Mouse (Mus musculus) embryonic facial prominence, embryonic 14.5 days (tissue): Measurements from ENCODE around the gene Fhit. TPM values are rescaled to one million over a fixed set of nuclear protein-coding genes. Genes with fewer than 3 reads are reported as not detected.
A peak's percentile ranks its signal among the peaks of the same experiment; 100 is the strongest.

Experiments used
- ATAC-seq: fragments of 200-750 bp; cut with Nextera tagmentation; 2 replicates; pipeline ENCODE4 v1.8.0; 2017; ENCODE audit warnings: low read depth, moderate number of reproducible peaks, moderate TSS enrichment
- DNase-seq: peaks from one replicate; pipeline ENCODE4 v3.0.0-alpha.2; 2015; ENCODE audit warnings: low spot score
- H3K27ac ChIP-seq: fragments of 300-500 bp; sonication (generic); replicated peaks from 2 replicates; pipeline ENCODE4 v1.5.1; 2014; ENCODE audit warnings: low read depth, mild to moderate bottlenecking, low read length, moderate library complexity
- H3K27me3 ChIP-seq: fragments of 300-500 bp; sonication (generic); replicated peaks from 2 replicates; pipeline ENCODE4 v1.6.1; 2014; ENCODE audit warnings: low read length; ENCODE audit not compliant: control insufficient read depth, insufficient read depth
- H3K36me3 ChIP-seq: fragments of 300-500 bp; sonication (generic); 2 replicates; pipeline ENCODE4 v1.6.1; 2014; ENCODE audit warnings: low read length, mixed read lengths; ENCODE audit not compliant: control insufficient read depth, insufficient read depth
- H3K4me1 ChIP-seq: fragments of 300-500 bp; sonication (generic); 2 replicates; pipeline ENCODE4 v1.6.1; 2014; ENCODE audit warnings: antibody characterized with exemption, low read length; ENCODE audit not compliant: control insufficient read depth, insufficient read depth
- H3K4me2 ChIP-seq: fragments of 300-500 bp; sonication (generic); 2 replicates; pipeline ENCODE4 v1.6.1; 2014; ENCODE audit warnings: low read depth, mild to moderate bottlenecking, low read length, moderate library complexity, mixed read lengths
- H3K4me3 ChIP-seq: fragments of 300-500 bp; sonication (generic); 2 replicates; pipeline ENCODE4 v1.5.1; 2014; ENCODE audit warnings: low read depth, mild to moderate bottlenecking, low read length
- H3K9ac ChIP-seq: fragments of 300-500 bp; sonication (generic); 2 replicates; pipeline ENCODE4 v1.6.1; 2014; ENCODE audit warnings: low read depth, mild to moderate bottlenecking, low read length, moderate library complexity, mixed read lengths
- H3K9me3 ChIP-seq: fragments of 300-500 bp; sonication (generic); 2 replicates; pipeline ENCODE4 v1.6.1; 2016; ENCODE audit warnings: low read length; ENCODE audit not compliant: control insufficient read depth
- WGBS: fragments of 180-500 bp; shearing (Covaris S2); extraction: QIAGEN DNeasy Blood & Tissue Kit; methylation state at CpG from one replicate; pipeline ENCODE4 v1.1.7; 2014; 5-methylcytosine and 5-hydroxymethylcytosine counted together
- polyA plus RNA-seq: library from polyadenylated mRNA; unstranded; fragments of >200 nt; fragmentation: Nextera tagmentation; extraction: Ambion mirVana; gene quantifications from 2 replicates; pipeline ENCODE4 v1.2.1, GENCODE M21; 2014

Gene Fhit
- polyA plus RNA-seq, 1 experiment from 2014 or later: 8.1 TPM

DNA sequence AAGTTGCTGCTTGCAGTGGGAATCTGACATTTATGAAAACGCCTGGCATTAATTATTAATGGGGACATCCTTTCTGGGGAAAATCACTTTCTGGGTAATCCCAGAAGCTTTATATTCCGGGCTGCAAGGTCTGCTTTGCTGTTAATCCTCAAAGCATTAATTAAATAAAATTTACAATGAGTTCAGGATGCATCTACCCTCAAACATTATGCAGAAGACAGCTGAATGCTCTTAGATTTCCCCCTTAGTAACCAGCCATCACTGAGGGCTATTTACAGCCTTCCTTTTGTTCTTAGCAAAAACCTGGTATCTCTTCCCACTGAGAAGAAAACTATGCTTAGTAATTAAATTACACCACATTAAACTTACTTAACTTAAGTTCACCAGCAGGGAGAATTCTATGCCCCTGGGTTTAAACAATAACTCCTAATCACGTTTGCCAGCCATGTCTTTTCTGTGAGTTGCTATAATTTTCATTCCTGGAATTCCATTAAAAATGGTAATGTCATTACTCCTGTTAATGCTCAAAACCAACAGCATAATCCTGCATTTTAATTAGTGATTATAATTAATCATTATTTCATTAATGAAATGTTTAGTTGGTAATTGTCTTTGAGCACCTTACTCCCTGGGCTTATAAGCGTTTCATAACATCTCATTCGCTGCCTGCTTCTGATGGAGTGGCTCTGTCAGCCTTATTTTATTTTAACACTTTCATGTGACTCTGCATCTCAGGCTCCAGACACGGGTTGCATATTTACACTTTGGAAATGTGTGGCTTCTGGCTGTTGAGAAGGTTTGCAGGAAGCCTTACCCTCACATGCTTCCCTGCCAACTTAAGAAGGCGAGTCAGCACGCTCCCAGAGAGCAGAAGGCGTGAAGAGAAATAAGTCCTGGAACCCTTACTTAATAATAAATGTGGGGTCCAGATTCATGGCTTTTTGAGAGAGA is 1517.3 kb downstream of the Fhit start:
- WGBS: 34% methylated on average over 9 of the region's 9 CpGs
- H3K9ac ChIP-seq: no peak overlapping the region
- H3K27ac ChIP-seq: no peak overlapping the region
- H3K4me1 ChIP-seq: peaks cover 4% of the 10 kb centered on the region; the same call in 1 of the 2 replicates
- no peak overlapping the region for H3K4me3 ChIP-seq
- no peaks in the 10 kb centered on the region for H3K36me3 ChIP-seq
- H3K9me3 ChIP-seq: no peaks in the 10 kb centered on the region
- no peaks in the 10 kb centered on the region for H3K27me3 ChIP-seq
- ATAC-seq (no peak), DNase-seq (peak; percentile 18)
- no peak overlapping the region for H3K4me2 ChIP-seq

DNA sequence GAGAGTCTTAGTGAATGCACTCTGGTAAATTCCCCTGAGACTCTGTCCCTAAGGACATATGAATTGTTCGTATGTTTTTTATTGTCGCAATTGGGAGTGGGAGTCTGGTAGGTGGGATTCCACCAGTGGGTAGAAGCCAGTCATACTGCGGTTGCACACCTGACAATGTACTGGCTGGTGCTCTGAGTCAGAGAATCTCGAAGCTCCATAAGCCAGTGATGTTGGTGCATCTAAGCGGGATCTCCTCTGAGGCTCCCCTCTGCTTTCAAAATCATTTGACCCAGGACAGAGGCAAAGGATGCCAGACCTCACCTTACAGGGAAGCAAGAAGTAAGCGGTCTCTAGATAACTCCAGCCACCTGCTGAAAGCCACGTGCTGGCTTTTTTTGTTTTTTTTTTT is 1518.1 kb downstream of the Fhit start:
- Histone ChIP-seq H3K27ac (no peak overlapping the region), H3K27me3 (no peaks in the 10 kb centered on the region), H3K9ac (no peak overlapping the region), H3K4me2 (no peak overlapping the region), H3K4me1 (peaks cover 4% of the 10 kb centered on the region; the same call in 1 of the 2 replicates), H3K4me3 (no peak overlapping the region), H3K9me3 (no peaks in the 10 kb centered on the region), H3K36me3 (no peaks in the 10 kb centered on the region)
- no peak for DNase-seq
- WGBS: 66% methylated on average over 7 of the region's 7 CpGs
- no peak for ATAC-seq

DNA sequence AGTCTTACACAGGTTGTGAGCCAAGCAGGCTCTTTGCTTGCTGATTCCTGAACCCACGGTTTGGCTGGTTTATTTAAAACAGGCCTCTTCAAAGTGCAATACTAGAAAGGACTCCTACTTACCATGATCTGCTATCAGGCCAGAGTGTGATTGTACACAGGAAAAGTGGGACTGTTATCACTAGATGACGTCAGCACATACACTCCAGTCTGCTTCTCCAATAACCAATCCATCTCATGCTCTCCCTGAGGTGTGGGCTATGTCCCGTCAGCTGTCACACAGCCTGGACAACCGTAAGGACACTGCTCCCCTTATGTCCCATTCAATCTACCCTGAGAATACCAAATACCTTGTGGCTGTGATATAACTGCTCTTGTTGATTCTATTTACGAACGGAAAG is 1519.2 kb downstream of the Fhit start:
- WGBS: 72% methylated on average over 6 of the region's 6 CpGs
- ATAC-seq: no peak

DNA sequence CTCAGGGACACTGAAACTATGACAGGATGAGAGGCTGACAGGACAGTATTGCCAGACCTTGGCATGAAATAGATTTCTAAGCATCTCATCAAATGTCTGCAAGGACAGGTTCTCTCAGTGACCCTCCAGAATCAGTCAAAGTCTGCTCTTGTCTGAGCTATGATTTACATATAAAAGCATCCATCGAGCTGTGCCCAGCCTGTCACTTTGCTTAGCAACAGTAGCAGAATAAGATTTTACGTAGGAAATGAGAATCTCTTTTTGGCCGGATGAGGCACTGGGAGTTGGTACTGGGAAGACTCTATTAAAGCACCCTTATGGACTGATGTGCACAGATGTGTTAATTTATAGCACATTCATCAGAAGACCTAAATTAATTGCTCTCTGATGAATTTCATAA is 1519.8 kb downstream of the Fhit start:
- H3K4me3 ChIP-seq: no peak overlapping the region
- H3K9ac ChIP-seq: no peak overlapping the region
- WGBS: 72% methylated on average over 3 of the region's 3 CpGs
- no peak for ATAC-seq
- H3K9me3 ChIP-seq: no peaks in the 10 kb centered on the region
- H3K4me2 ChIP-seq: no peak overlapping the region
- no peaks in the 10 kb centered on the region for H3K36me3 ChIP-seq
- H3K4me1 ChIP-seq: peaks cover 4% of the 10 kb centered on the region; the same call in 1 of the 2 replicates
- no peak overlapping the region for H3K27ac ChIP-seq
- no peak for DNase-seq
- no peaks in the 10 kb centered on the region for H3K27me3 ChIP-seq

More for the DNA sequence above, 1519.2 kb downstream of the Fhit start:
- no peaks in the 10 kb centered on the region for H3K9me3 ChIP-seq
- no peaks in the 10 kb centered on the region for H3K27me3 ChIP-seq
- H3K36me3 ChIP-seq: no peaks in the 10 kb centered on the region
- DNase-seq: no peak
- H3K9ac ChIP-seq: no peak overlapping the region
- H3K4me1 ChIP-seq: peaks cover 4% of the 10 kb centered on the region; the same call in 1 of the 2 replicates
- no peak overlapping the region for H3K27ac ChIP-seq
- no peak overlapping the region for H3K4me2 ChIP-seq
- no peak overlapping the region for H3K4me3 ChIP-seq

DNA sequence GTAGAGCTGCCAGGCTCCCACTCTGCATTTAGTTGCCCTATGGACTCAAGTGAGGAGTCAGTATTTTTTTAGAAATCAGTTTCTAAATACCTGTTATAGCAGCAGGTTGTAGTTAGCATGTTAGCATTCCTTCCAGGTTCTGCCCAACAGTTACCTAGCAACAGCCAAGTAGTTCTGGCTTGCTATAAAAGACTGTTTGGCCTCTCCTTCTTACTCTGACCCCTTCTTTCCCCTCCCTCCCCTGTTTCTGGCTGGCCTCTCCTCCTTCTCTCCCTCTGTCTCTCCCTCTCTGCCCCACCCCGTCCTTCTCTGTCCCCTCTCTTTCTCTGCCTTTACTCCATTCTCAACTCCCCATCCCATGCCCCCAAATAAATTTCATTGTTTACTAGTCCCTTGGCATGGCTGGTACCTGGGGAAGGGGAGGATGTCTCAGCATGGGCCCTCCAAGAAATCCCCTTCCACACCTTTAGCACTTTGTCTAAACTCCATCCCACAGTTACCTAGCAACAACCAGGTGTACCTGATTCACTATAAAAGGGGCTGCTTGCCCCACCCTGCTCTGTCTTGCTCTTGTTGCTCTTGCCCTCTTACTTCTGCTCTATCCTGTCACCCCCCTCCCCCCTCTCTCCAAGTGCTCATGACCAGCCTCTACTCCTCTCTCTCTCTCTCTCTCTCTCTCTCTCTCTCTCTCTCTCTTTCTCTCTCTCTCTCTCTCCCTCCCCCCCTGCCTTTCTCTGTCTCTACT is 1527.4 kb downstream of the Fhit start:
- H3K9ac ChIP-seq: no peak overlapping the region
- H3K4me2 ChIP-seq: no peak overlapping the region
- no peak overlapping the region for H3K27ac ChIP-seq
- no peak for ATAC-seq
- DNase-seq: no peak
- no peaks in the 10 kb centered on the region for H3K9me3 ChIP-seq
- no peak overlapping the region for H3K4me3 ChIP-seq
- no peaks in the 10 kb centered on the region for H3K4me1 ChIP-seq
- 67% methylated on average over 1 of the region's 1 CpGs for WGBS
- H3K27me3 ChIP-seq: no peaks in the 10 kb centered on the region
- no peaks in the 10 kb centered on the region for H3K36me3 ChIP-seq

DNA sequence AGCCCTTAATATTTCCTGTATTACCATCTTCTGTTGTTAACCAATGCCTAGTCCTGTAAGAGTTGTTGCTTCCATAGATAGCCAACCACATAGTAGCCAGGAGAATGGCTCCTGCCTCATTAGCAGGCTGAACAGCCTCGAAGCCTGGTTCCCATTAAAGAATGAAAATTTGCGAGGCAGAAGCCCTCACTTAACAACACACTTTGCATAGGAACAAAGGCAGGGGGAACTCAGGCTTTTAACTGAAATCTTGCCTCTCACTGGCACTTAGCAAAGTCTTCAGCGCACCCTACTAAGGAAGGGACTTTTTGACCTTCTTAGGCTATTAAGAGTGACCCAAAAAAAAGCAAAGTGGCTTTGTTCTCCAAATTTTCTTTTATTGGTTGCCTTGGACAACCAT is 1529.3 kb downstream of the Fhit start:
- no peak overlapping the region for H3K4me3 ChIP-seq
- no peaks in the 10 kb centered on the region for H3K27me3 ChIP-seq
- ATAC-seq (no peak), DNase-seq (no peak)
- no peaks in the 10 kb centered on the region for H3K4me1 ChIP-seq
- WGBS: 33% methylated on average over 3 of the region's 3 CpGs
- H3K27ac ChIP-seq: no peak overlapping the region
- no peak overlapping the region for H3K9ac ChIP-seq
- no peaks in the 10 kb centered on the region for H3K9me3 ChIP-seq
- H3K36me3 ChIP-seq: no peaks in the 10 kb centered on the region
- H3K4me2 ChIP-seq: no peak overlapping the region

DNA sequence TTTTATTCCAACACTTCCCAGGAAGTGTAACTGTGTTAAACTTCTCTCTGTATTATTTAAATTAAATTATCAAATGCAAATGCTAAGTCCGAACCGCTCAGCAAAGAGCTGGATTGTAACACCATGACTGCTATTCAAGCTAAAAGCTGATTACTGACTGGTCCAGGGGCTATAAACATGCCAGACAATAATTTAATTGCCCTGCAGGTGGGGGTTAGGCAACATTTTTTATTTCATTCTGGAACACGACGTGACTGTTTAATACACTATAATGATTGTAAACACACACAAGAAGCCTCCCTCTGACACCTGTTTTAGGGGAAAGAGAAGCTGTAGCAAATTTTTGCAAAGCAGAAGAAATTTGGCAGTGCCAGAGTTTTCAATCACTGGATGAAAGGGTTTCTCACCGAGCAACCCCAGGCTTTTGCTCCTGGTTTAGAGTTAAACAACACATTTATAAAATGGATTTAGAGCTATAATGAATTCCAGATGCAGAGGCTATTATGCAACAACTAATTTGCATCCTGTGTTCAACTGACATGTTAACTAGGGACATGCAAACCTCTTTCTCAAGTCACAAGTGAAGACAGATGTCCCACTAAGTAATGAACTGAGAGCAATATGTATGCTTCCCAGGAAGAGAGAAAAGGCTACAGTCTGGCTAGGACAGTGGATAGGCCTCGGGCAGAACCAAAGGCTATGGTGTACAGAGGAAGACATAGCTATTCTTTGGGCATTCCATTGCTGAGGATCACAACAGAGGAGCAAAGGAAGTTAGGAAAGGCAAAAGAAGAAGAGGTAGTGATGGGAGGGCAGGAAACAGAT is 1538.4 kb downstream of the Fhit start:
- Histone ChIP-seq H3K27me3 (no peaks in the 10 kb centered on the region; the same call in 1 of the 2 replicates), H3K9me3 (no peaks in the 10 kb centered on the region), H3K27ac (no peak overlapping the region), H3K4me3 (no peak overlapping the region), H3K4me1 (peaks cover 4% of the 10 kb centered on the region; the same call in 1 of the 2 replicates), H3K4me2 (no peak overlapping the region), H3K9ac (no peak overlapping the region), H3K36me3 (no peaks in the 10 kb centered on the region)
- peak; percentile 89 for DNase-seq
- 30% methylated on average over 6 of the region's 6 CpGs for WGBS
- 0 out of 2 replicates have a peak, but pooled peaks have one; percentile 44 for ATAC-seq

DNA sequence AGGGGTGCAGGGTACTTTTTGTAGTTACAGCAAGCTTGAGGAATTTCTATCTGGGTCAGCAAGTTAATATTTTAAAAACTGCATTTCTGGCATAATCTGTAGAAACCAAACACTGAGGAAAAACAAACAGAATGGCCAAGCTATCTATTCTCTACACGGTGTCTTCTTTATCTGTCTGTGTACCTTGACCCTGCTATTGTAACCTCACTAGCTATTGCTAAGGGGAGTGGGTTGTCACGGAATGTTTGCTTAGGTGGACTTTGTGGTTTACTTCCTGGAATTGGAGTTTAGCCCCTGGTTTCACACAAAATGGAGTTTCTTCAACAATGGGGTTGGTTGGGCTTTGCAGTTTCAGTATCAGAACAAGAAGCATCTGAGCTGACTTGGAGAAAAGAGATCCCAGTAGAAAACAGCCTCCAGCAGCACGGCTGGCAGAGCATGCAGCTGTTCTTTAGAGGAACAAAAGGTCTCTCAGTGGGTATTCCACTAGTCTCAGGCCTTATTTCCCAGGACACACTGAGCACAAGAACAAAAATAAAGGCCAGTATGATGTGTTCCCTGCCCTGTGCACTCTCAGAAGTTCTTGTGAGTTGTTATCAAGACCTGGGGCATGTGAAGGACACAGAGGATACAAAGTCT is 1540.8 kb downstream of the Fhit start:
- Histone ChIP-seq H3K27ac (no peak overlapping the region), H3K27me3 (no peaks in the 10 kb centered on the region; the same call in 1 of the 2 replicates), H3K9me3 (no peaks in the 10 kb centered on the region), H3K4me3 (no peak overlapping the region), H3K4me2 (no peak overlapping the region), H3K4me1 (peaks cover 4% of the 10 kb centered on the region; the same call in 1 of the 2 replicates), H3K9ac (no peak overlapping the region), H3K36me3 (no peaks in the 10 kb centered on the region)
- peak; percentile 41 for DNase-seq
- 32% methylated on average over 3 of the region's 3 CpGs for WGBS
- no peak for ATAC-seq
